In the genomic region with DNA sequence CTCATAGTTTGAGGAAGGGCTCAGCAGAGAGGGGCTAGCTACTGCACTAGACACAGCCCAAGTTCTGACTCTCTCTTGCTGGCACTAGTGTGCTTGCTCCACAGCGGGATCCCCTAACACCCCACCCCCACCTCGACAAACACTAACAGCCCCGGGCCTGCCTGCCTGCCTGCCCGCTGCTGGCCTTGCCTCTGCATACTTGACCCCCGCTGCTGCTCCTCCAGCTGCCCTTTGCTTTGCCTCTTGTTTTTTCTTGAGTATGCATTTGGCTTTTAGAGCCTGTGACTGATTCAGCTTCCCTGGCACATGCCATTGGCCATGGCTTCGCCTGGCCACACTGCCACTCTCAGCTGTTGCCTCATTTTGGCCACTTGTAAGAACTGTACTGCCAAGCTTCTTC, we compare ENCODE assay signal across 9 mouse cellular contexts. TPM values are rescaled to one million over a fixed set of nuclear protein-coding genes. Genes with fewer than 3 reads are reported as not detected.
A peak's percentile ranks its signal among the peaks of the same experiment; 100 is the strongest.
DNase-seq lines count a peak whose midpoint lies in the region; ATAC-seq and TF ChIP-seq lines count a peak whose summit lies in the region.
"Had no signal": no experiment of that assay in that cellular context is flagged by ENCODE, and none has a peak within 500 bp of the region (broad histone marks: within the 10 kb centered on the region; RNA-seq: fewer than 3 reads in every experiment).

No protein-coding gene starts in this region.

- WGBS in cerebellum, adult 2 months: 3% methylated on average over 6 of the region's 6 CpGs
- 6% methylated on average over 6 of the region's 6 CpGs for WGBS in kidney, embryonic 14.5 days

- H3K27me3 ChIP-seq in cerebellum, adult 2 months (ENCODE audit: control insufficient read depth, insufficient read depth, low read length): no peaks in the 10 kb centered on the region
- no peaks in the 10 kb centered on the region for H3K27me3 ChIP-seq in kidney, embryonic 14.5 days (ENCODE audit: control insufficient read depth, insufficient read depth, low read length)
- H3K27me3 ChIP-seq: limb, embryonic 15.5 days had no signal

- H3K9me3 ChIP-seq in kidney, embryonic 14.5 days (ENCODE audit: control insufficient read depth, low read length): peaks cover under 1% of the 10 kb centered on the region; the same call in 1 of the 2 replicates
- H3K9me3 ChIP-seq: limb, embryonic 15.5 days had no signal

- peak; percentile 44 to 57 for DNase-seq in cerebellum, postnatal 14 days
- no peak for DNase-seq in cerebellum, adult 2 months
- DNase-seq in embryo, embryonic 10 days (ENCODE audit: low spot score): peak; percentile 79
- peak; percentile 58 for DNase-seq in lung, postnatal 36 days
- no peak for DNase-seq in MN1 (ENCODE audit: low spot score)
- no peak for DNase-seq in right cerebral cortex, postnatal 4 days

- H3K4me1 ChIP-seq in cerebellum, adult 2 months (ENCODE audit: control insufficient read depth, insufficient read depth, low read length): no peaks in the 10 kb centered on the region
- peaks cover 8% of the 10 kb centered on the region; the same call in 1 of the 2 replicates for H3K4me1 ChIP-seq in kidney, embryonic 14.5 days (ENCODE audit: control insufficient read depth, insufficient read depth, low read length)

- H3K9ac ChIP-seq in kidney, embryonic 14.5 days (ENCODE audit: low read depth, low read length): no peak overlapping the region
- H3K9ac ChIP-seq: limb, embryonic 15.5 days had no signal

- TF ChIP-seq CTCF in cerebellum, adult 2 months (IDR thresholded peaks at IDR 0.05; ENCODE audit: borderline replicate concordance, insufficient read depth, low read depth, low read length): no peak

- no peaks in the 10 kb centered on the region for H3K36me3 ChIP-seq in kidney, embryonic 14.5 days (ENCODE audit: control insufficient read depth, insufficient read depth, low read length)
- H3K36me3 ChIP-seq: limb, embryonic 15.5 days had no signal

- TF ChIP-seq POLR2A in cerebellum, adult 2 months (IDR thresholded peaks at IDR 0.05; ENCODE audit: borderline replicate concordance, insufficient read depth, low read length): no peak

- H3K27ac ChIP-seq in cerebellum, adult 2 months (ENCODE audit: insufficient read depth, low read length): no peak overlapping the region
- H3K27ac ChIP-seq in kidney, embryonic 14.5 days (ENCODE audit: low read depth, low read length): no peak overlapping the region
- H3K27ac ChIP-seq: limb, embryonic 15.5 days had no signal

- ATAC-seq in kidney, embryonic 14.5 days (ENCODE audit: low FRiP score, low TSS enrichment): peak; percentile 61
- no peak for ATAC-seq in inflammation-experienced regulatory T-cells, adult 6 months

- no peak overlapping the region for H3K4me3 ChIP-seq in cerebellum, adult 2 months (replicated peaks; ENCODE audit: insufficient read depth, low read depth, low read length)
- H3K4me3 ChIP-seq in kidney, embryonic 14.5 days (ENCODE audit: low read length): no peak overlapping the region
- H3K4me3 ChIP-seq: limb, embryonic 15.5 days had no signal

- H3K4me2 ChIP-seq in kidney, embryonic 14.5 days (replicated peaks; ENCODE audit: low read depth, low read length): no peak overlapping the region; the same call in 1 of the 2 replicates
- H3K4me2 ChIP-seq: limb, embryonic 15.5 days had no signal

RNA-seq across cellular contexts. Expression of gene Slc38a4, which starts 33.8 kb away (rescaled TPM):
- 0.13 TPM in 2 replicates for polyA plus RNA-seq in cerebellum, adult 2 months (2012; rRNA removed)
- polyA plus RNA-seq in kidney, embryonic 14.5 days (2014; fragmentation: Nextera tagmentation; extraction: Ambion mirVana): 74.4 and 88.4 TPM in 2 replicates
- not detected for polyA plus RNA-seq in inflammation-experienced regulatory T-cells, adult 6 months (2017; shearing (Covaris generic))

Comparison
In these comparisons a context has a peak if more than half of its experiments do, and no peak if none do; other contexts are left out.
1. DNase-seq: peak in cerebellum, postnatal 14 days (2 of 2), embryo, embryonic 10 days (single experiment) and lung, postnatal 36 days (single experiment); none in cerebellum, adult 2 months (0 of 2), MN1 (single experiment) and right cerebral cortex, postnatal 4 days (single experiment).
2. RNA of gene Slc38a4, which starts 33.8 kb away (polyA plus RNA-seq): 74.4 to 88.4 TPM in kidney, embryonic 14.5 days; 0.13 TPM in cerebellum, adult 2 months and not detected in inflammation-experienced regulatory T-cells, adult 6 months; every median in the first group is over 10 times any median in the second.